Mouse (Mus musculus) 416B (cell line): ENCODE measurements around the gene Gm4869.

ENCODE experiments used
- DNase-seq: peaks from one replicate; pipeline ENCODE4 v3.0.0; 2011; ENCODE audit warnings: low read depth

Gene Gm4869

DNA sequence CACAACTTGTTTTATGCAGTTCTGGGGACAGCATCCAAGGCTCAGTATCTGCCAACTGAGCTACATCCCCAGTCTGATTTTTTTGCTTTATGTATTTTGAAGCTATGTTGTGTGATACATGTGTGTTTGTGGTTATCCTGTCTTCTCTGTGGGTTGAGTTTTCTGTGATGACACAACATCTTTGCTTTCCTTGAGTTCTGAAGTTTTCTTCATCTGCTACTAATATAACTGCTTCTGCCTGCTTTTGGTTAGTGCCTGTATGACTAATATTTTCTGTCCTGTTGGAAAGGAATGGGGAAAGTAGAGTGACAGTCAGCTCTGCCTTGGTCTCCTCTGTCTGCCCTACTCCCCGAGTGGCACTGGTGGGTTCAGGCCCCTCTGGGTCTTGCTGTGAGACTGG, 75.8 kb downstream of the Gm4869 start:
- DNase-seq = peak; percentile 74

DNA sequence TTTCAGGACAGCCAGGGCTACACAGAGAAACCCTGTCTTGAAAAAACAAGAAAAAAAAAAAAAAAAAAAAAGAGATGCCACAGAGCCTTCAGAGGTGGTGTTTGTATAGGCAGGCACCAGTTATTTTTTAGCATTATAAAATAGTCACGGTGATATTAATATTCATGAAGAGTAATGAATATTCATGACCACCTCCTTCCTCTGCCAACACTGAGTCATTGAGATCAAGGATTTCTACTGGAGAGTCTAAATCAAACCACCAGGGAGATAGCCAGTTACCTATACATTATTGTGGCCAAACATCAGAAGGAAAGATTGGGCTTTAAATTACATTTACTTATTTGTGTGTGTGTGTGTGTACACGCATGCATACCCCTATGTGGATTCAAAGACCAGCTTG, 81.3 kb downstream of the Gm4869 start:
- DNase-seq = no peak

DNA sequence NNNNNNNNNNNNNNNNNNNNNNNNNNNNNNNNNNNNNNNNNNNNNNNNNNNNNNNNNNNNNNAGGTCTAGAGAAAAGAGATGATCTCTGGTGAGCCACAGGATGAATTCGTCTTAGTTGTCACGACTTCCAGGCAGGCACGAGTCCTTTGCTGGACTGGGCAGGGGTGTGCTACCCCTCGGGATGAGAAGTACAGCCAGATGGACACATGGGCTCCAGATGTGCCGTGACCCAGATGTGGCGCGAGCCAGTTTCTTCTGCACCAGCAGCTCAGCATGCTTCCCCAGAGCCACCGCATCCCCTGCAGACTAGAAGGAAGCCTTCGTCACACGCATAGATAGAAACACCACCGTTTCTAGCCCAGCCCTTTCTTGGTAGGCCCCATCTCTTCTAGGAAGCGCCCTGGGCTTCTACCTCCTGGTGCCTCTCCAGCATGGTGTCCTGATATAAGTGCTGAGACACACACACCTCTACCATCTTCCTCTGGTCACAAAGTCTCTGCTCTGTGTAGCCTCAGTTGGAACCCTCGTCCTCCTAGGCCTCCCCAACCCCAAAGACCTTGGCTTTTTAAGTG, 92.8 kb downstream of the Gm4869 start:
- DNase-seq = no peak

DNA sequence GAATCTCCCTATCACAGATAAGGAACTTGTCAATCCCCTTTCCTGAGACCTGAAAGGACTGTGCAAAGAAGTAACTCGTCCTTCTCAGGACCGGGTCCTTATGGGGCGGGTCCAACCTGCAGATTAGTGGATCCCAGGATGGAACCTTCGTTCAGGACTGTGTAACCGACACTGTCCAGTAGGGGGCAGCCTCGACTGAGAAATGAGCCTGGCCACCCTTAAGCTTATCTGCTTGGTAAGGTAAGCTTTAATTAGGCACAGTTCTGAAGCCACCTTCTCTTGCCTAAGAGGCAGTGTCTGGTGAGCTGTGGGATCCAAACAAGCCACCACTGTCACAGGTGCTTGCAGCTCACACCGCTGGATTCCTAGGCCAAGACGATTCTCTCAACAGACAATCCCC, 94.7 kb downstream of the Gm4869 start:
- DNase-seq = peak; percentile 81

DNA sequence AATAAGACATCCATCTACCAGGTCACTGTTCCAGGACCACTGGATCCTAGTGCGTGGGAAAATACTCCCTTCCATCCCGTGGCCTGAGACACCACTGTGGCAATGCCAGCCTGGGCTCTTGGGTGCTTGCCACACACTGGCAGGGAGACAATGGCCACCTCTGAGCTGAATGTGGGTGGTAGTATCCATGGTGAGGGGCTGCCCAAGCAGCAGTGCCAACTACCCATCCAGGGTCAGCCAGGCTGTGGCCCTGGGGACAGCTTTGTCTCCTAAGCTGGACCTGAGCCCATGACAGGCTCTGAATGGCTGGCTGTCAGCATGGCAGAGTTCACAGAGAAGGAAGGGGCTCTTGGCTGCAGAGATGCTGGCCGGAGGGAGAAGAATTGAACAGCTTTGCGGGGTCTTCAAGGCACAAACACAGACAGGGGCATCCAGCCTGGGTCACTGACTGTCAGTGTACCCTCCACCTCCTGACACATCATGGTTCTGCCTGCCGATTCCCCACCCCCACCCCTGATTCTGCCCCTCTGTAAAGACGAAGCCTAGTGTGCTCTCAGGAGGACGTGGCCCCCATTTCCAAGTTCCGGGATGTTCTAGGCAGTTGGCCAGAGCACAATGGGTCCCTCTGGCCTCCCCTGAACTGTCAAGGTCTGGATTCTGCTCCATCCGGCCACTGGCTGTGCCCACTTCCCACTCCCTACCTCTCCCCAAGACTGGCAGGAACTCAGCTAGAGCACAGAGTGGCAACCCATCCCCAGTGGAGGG, 97.5 kb downstream of the Gm4869 start:
- DNase-seq = no peak
